8 mouse cellular contexts compared by ENCODE assay signal in genomic region chr9:83547830-83548689, GRCm38 (mm10). TPM values are rescaled to one million over a fixed set of nuclear protein-coding genes. Genes with fewer than 3 reads are reported as not detected.
DNase-seq lines count a peak whose midpoint lies in the region.

TSS of gene Sh3bgrl2 (plus strand) at chr9:83548327.

- intact Hi-C loops in left cerebral cortex, postnatal 36 days (cut with DNase I) = loop anchor here (2.0 kb wide), 1 partner anchor 49 kb away; no protein-coding TSS in a partner anchor

- DNase-seq in adrenal gland, postnatal 25 days = peak; percentile 88
- DNase-seq in embryo, embryonic 9.5 days (ENCODE audit: extremely low spot score) = peak; percentile 88
- DNase-seq in heart, adult 11 months = peak; percentile 98
- DNase-seq in kidney, adult 11 months = peak; percentile 82
- peak; percentile 86 to 90 for DNase-seq in left cerebral cortex, postnatal 36 days (ENCODE audit: low spot score in 2 of 2)
- peak; percentile 81 for DNase-seq in mesoderm, embryonic 11.5 days (ENCODE audit: low read depth, low spot score)
- DNase-seq in right cerebral cortex, postnatal 25 days = peak; percentile 88
- peak; percentile 72 for DNase-seq in urinary bladder, postnatal 25 days (ENCODE audit: low spot score)

RNA-seq across cellular contexts. Expression of gene Sh3bgrl2, which starts in this region (rescaled TPM):
- 14.0 and 15.5 TPM in 2 replicates for total RNA-seq in adrenal gland, postnatal 25 days (2021)
- total RNA-seq in left cerebral cortex, postnatal 36 days (2021) = 10 to 100 TPM; 35.2 to 35.5 TPM

Comparison
In these comparisons a context has a peak if more than half of its experiments do, and no peak if none do; other contexts are left out.
1. Peak in every context shown above with its lines: DNase-seq.